22 mouse cellular contexts compared by ENCODE assay signal in genomic region chr15:85357465-85358225, GRCm38 (mm10). TPM values are rescaled to one million over a fixed set of nuclear protein-coding genes. Genes with fewer than 3 reads are reported as not detected.
A peak's percentile ranks its signal among the peaks of the same experiment; 100 is the strongest.
DNase-seq lines count a peak whose midpoint lies in the region; ATAC-seq and TF ChIP-seq lines count a peak whose summit lies in the region.
"Had no signal": no experiment of that assay in that cellular context is flagged by ENCODE, and none has a peak within 500 bp of the region (broad histone marks: within the 10 kb centered on the region; RNA-seq: fewer than 3 reads in every experiment).

No protein-coding gene starts in this region.

- TF ChIP-seq POLR2A in kidney, adult 2 months (IDR thresholded peaks at IDR 0.05; ENCODE audit: low read depth, low read length), result no peak
- TF ChIP-seq POLR2A in lung, adult 2 months (IDR thresholded peaks at IDR 0.05; ENCODE audit: borderline replicate concordance, extremely low read depth, low read depth, low read length), result no peak
- TF ChIP-seq POLR2A in bone marrow, adult 2 months (IDR thresholded peaks at IDR 0.05; ENCODE audit: borderline replicate concordance, control insufficient read depth, low read depth, low read length), result no peak

- H3K4me1 ChIP-seq in kidney, adult 2 months (ENCODE audit: control insufficient read depth, insufficient read depth, low read length), result peaks cover 7% of the 10 kb centered on the region; the same call in 1 of the 2 replicates
- peaks cover 10% of the 10 kb centered on the region for H3K4me1 ChIP-seq in kidney, embryonic 15.5 days
- peaks cover 3% of the 10 kb centered on the region for H3K4me1 ChIP-seq in lung, adult 2 months (ENCODE audit: control insufficient read depth, insufficient read depth, low read length)
- H3K4me1 ChIP-seq in bone marrow, adult 2 months (ENCODE audit: control insufficient read depth, insufficient read depth, low read length), result peaks cover 4% of the 10 kb centered on the region
- H3K4me1 ChIP-seq: forebrain, embryonic 12.5 days; hindbrain, embryonic 10.5 days had no signal

- DNase-seq in kidney, adult 2 months, result peak; percentile 5
- peak; percentile 40 to 49 for DNase-seq in lung, adult 18-20 months
- no peak for DNase-seq in lung, adult 2 months
- no peak for DNase-seq in Muller cell, postnatal 12 days (ENCODE audit: inconsistent ontology term)
- DNase-seq in right cerebral cortex, postnatal 14 days, result no peak
- DNase-seq: adrenal gland, adult 2 months; adrenal gland, postnatal 36 days; cerebellum, adult 11 months; cerebellum, adult 8-10 months; cerebellum, postnatal 14 days; gastrocnemius, postnatal 14 days had no signal

- ATAC-seq in kidney, embryonic 15.5 days (replicated peaks; ENCODE audit: low FRiP score), result no peak
- ATAC-seq in megakaryocyte progenitor cell, adult 5-6 weeks (replicated peaks; ENCODE audit: poor library complexity), result peak; percentile 74
- ATAC-seq: activated CD4-positive, CD25-positive, alpha-beta regulatory T cell, adult 4 months; forebrain, embryonic 16.5 days; Patski had no signal

- H3K9ac ChIP-seq in kidney, embryonic 15.5 days, result no peak overlapping the region
- H3K9ac ChIP-seq: embryonic facial prominence, embryonic 12.5 days; forebrain, embryonic 12.5 days; heart, embryonic 12.5 days; hindbrain, embryonic 14.5 days had no signal

- no peaks in the 10 kb centered on the region for H3K9me3 ChIP-seq in kidney, embryonic 15.5 days (replicated peaks)
- H3K9me3 ChIP-seq: embryonic facial prominence, embryonic 12.5 days; forebrain, embryonic 12.5 days; heart, embryonic 12.5 days had no signal

- peaks cover 1% of the 10 kb centered on the region; the same call in 1 of the 2 replicates for H3K36me3 ChIP-seq in kidney, adult 2 months (ENCODE audit: control insufficient read depth, insufficient read depth, low read length)
- H3K36me3 ChIP-seq in kidney, embryonic 15.5 days, result peaks cover 36% of the 10 kb centered on the region

- no peak overlapping the region for H3K4me3 ChIP-seq in kidney, adult 2 months (ENCODE audit: insufficient read depth, low read depth, low read length)
- H3K4me3 ChIP-seq in kidney, embryonic 15.5 days (replicated peaks), result no peak overlapping the region
- no peak overlapping the region for H3K4me3 ChIP-seq in lung, adult 2 months (replicated peaks; ENCODE audit: extremely low read depth, low read depth, low read length)
- no peak overlapping the region for H3K4me3 ChIP-seq in bone marrow, adult 2 months (replicated peaks; ENCODE audit: control insufficient read depth, low read depth, low read length)
- H3K4me3 ChIP-seq: embryonic facial prominence, embryonic 12.5 days; forebrain, embryonic 12.5 days; heart, embryonic 12.5 days; hindbrain, embryonic 10.5 days had no signal

- H3K27me3 ChIP-seq in kidney, adult 2 months (replicated peaks; ENCODE audit: control insufficient read depth, insufficient read depth, low read length), result no peaks in the 10 kb centered on the region
- H3K27me3 ChIP-seq in kidney, embryonic 15.5 days, result no peaks in the 10 kb centered on the region
- H3K27me3 ChIP-seq: embryonic facial prominence, embryonic 12.5 days; forebrain, embryonic 12.5 days; heart, embryonic 12.5 days; Patski had no signal

- no peak for TF ChIP-seq CTCF in kidney, adult 2 months (conservative IDR thresholded peaks at IDR 0.05; ENCODE audit: insufficient read depth, insufficient read length, low read depth, low read length)
- TF ChIP-seq CTCF in lung, adult 2 months (IDR thresholded peaks at IDR 0.05; ENCODE audit: insufficient read depth, low read length), result no peak
- TF ChIP-seq CTCF in bone marrow, adult 2 months (IDR thresholded peaks at IDR 0.05; ENCODE audit: control insufficient read depth, insufficient read depth, low read length), result no peak

- H3K27ac ChIP-seq in kidney, adult 2 months (ENCODE audit: insufficient read depth, low read depth, low read length), result no peak overlapping the region
- no peak overlapping the region for H3K27ac ChIP-seq in kidney, embryonic 15.5 days
- peak overlapping the region; percentile 72 for H3K27ac ChIP-seq in bone marrow, adult 2 months (ENCODE audit: control insufficient read depth, insufficient read depth, low read depth, low read length, poor library complexity)
- H3K27ac ChIP-seq: embryonic facial prominence, embryonic 12.5 days; forebrain, embryonic 12.5 days; hindbrain, embryonic 10.5 days; hindbrain, embryonic 14.5 days had no signal

- WGBS in kidney, adult 2 months, result 67% methylated on average over 4 of the region's 4 CpGs
- 84% methylated on average over 4 of the region's 4 CpGs for WGBS in kidney, embryonic 15.5 days
- WGBS in lung, adult 2 months, result 81% methylated on average over 4 of the region's 4 CpGs
- WGBS in bone marrow, adult 2 months, result 49% methylated on average over 4 of the region's 4 CpGs

- H3K4me2 ChIP-seq in kidney, embryonic 15.5 days, result no peak overlapping the region
- H3K4me2 ChIP-seq: embryonic facial prominence, embryonic 12.5 days; forebrain, embryonic 12.5 days; heart, embryonic 12.5 days; hindbrain, embryonic 14.5 days had no signal

RNA-seq across cellular contexts. Expression of gene Atxn10, which starts 21.6 kb away (rescaled TPM):
- polyA plus RNA-seq in kidney, adult 2 months (2012; rRNA removed), result 68.2 and 74.4 TPM in 2 replicates
- polyA plus RNA-seq in kidney, embryonic 15.5 days (2015; fragmentation: Nextera tagmentation; extraction: Ambion mirVana), result 266 and 287 TPM in 2 replicates
- 116 and 131 TPM in 2 replicates for polyA plus RNA-seq in lung, adult 2 months (2012; rRNA removed)
- polyA plus RNA-seq in bone marrow, adult 2 months (2011; ENCODE audit: insufficient read depth, insufficient read length, low replicate concordance, missing spikeins), result 24.4 and 66.8 TPM in 2 replicates
- 148 and 163 TPM in 2 replicates for total RNA-seq in megakaryocyte progenitor cell, adult 5-6 weeks (2015)
- 73.1 and 89.4 TPM in 2 replicates for total RNA-seq in megakaryocyte progenitor cell, adult 5-6 weeks (2017)

Comparison
In these comparisons a context has a peak if more than half of its experiments do, and no peak if none do; other contexts are left out.
1. DNase-seq: peak in kidney, adult 2 months (single experiment) and lung, adult 18-20 months (2 of 2); none in lung, adult 2 months (single experiment), Muller cell, postnatal 12 days (single experiment) and right cerebral cortex, postnatal 14 days (single experiment).